In genomic region chr12:76333688-76334087, GRCm38 (mm10) we compare ENCODE assay signal across 23 mouse cellular contexts.
"Had no signal": no experiment of that assay in that cellular context is flagged by ENCODE, and none has a peak within 500 bp of the region (broad histone marks: within the 10 kb centered on the region; RNA-seq: fewer than 3 reads in every experiment).

No protein-coding gene starts in this region.

- DNase-seq: gastrocnemius, postnatal 14 days; heart, adult 2 months; heart, postnatal 10 days; heart, postnatal 4 days; kidney, adult 18-20 months; kidney, adult 8-10 months; kidney, postnatal 10 days; kidney, postnatal 4 days; liver; liver, embryonic 13.5 days had no signal

- H3K27ac ChIP-seq: heart, adult 2 months; hindbrain, embryonic 10.5 days; hindbrain, embryonic 12.5 days; hindbrain, embryonic 14.5 days; intestine, embryonic 15.5 days; layer of hippocampus, adult 2 months; left cerebral cortex, adult 2 months; limb, embryonic 10.5 days; limb, embryonic 12.5 days; liver, embryonic 13.5 days had no signal

- H3K9ac ChIP-seq: heart, embryonic 12.5 days; hindbrain, embryonic 12.5 days; hindbrain, embryonic 14.5 days; intestine, embryonic 15.5 days; limb, embryonic 12.5 days; liver, embryonic 13.5 days had no signal

- H3K4me2 ChIP-seq: heart, embryonic 12.5 days; hindbrain, embryonic 12.5 days; hindbrain, embryonic 14.5 days; intestine, embryonic 15.5 days; limb, embryonic 12.5 days; liver, embryonic 11.5 days; liver, embryonic 13.5 days had no signal

- H3K9me3 ChIP-seq: heart, embryonic 12.5 days; hindbrain, embryonic 10.5 days; hindbrain, embryonic 12.5 days; intestine, embryonic 15.5 days; limb, embryonic 10.5 days; limb, embryonic 12.5 days; liver, embryonic 13.5 days had no signal

- H3K4me1 ChIP-seq: hindbrain, embryonic 10.5 days; hindbrain, embryonic 12.5 days; intestine, embryonic 15.5 days; limb, embryonic 10.5 days; limb, embryonic 12.5 days; liver, embryonic 13.5 days had no signal

- ATAC-seq: hindbrain, embryonic 16.5 days; inflammation-experienced regulatory T-cells, adult 6 months; intestine, embryonic 15.5 days; intestine, postnatal 0 days had no signal

- H3K4me3 ChIP-seq: heart, adult 2 months; heart, embryonic 12.5 days; hindbrain, embryonic 10.5 days; hindbrain, embryonic 12.5 days; intestine, embryonic 15.5 days; layer of hippocampus, adult 2 months; left cerebral cortex, adult 2 months; limb, embryonic 10.5 days; limb, embryonic 12.5 days; liver, embryonic 13.5 days had no signal

- H3K27me3 ChIP-seq: heart, embryonic 12.5 days; hindbrain, embryonic 12.5 days; intestine, embryonic 15.5 days; limb, embryonic 12.5 days; liver, embryonic 13.5 days had no signal

- H3K36me3 ChIP-seq: intestine, embryonic 15.5 days; limb, embryonic 10.5 days; limb, embryonic 12.5 days; liver, embryonic 13.5 days had no signal
